Mouse (Mus musculus) ES-Bruce4 (cell line): ENCODE measurements around the gene Dysf.

Source experiments
- CTCF ChIP-seq: IDR thresholded peaks from one replicate; pipeline ENCODE4 v1.8.1; 2011; ENCODE audit warnings: low read depth, low read length
- POLR2A ChIP-seq: IDR thresholded peaks from one replicate; pipeline ENCODE4 v1.8.1; 2011; ENCODE audit warnings: low read length; ENCODE audit not compliant: insufficient read depth

DNA sequence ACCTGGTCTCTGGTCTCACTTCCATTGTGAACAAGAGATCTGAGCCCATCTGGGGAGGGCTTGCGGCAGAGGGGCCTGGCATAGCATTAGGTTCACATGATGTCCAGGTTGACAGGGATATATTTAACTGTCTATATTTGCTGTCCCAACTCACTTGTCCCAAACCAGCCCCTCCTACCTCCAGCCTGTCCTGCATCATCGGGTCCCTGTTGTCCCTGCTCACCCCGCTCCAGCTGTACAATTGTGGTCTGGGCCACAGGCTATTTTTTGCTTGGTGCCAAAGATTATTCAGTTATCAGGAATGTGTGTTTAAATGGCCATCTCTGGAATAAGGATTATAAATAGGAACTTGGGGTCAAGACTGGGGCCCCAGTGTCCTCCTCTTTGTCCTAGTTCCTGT lies 235.0 kb downstream of the Dysf start:
- no peak for TF ChIP-seq CTCF
- TF ChIP-seq POLR2A, result no peak
